Mouse (Mus musculus): ENCODE results near the gene Alb.
A peak's percentile ranks its signal among the peaks of the same experiment; 100 is the strongest.

Alb gene

GRCm38 (mm10) chr5:90490518-90490917 lies 29.8 kb downstream of the Alb start, which contains the start of gene Afp:
Afp (plus strand) TSS chr5:90490737.
- no peak for DNase-seq (ENCODE audit: inconsistent age in 2 of 2, low spot score in 1 of 2)

DNA sequence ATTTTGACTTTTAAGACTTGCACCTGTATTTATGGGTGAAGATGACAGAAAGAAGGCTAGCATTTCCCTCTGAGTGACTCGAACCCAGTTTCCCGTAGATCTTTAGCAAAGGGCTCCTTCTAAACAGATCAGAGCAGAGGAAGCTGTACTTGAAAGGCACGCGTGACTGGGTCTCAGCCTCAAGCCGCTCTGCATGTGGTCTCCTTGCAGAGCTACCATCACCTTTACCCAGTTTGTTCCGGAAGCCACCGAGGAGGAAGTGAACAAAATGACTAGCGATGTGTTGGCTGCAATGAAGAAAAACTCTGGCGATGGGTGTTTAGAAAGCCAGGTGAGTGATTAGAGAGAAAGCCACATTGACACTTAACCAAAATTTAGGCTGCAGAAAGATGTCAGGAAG lies 31.7 kb downstream of the Alb start:
- no peak for DNase-seq (ENCODE audit: inconsistent age in 2 of 2, low spot score in 1 of 2)

- DNase-seq (ENCODE audit: inconsistent age in 2 of 2, low spot score in 1 of 2) = no peak
Observed at GRCm38 (mm10) chr5:90494308-90494707, 33.6 kb downstream of the Alb start.

DNA sequence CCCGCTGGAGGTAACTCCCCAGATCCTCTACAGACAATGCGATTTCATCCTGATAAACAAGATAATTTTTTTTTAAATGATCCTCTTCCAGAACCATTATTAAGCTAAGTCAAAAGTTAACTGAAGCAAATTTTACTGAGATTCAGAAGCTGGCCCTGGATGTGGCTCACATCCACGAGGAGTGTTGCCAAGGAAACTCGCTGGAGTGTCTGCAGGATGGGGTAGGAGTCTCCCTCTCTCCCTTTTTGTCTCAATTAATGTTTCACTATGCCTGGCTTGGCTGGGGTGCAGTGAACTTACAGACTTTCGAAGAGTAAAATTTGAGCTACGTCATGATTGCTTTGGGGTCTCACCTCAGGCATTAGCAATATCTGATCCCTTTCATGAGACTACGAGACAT lies 38.8 kb downstream of the Alb start:
- DNase-seq (ENCODE audit: inconsistent age in 2 of 2, low spot score in 1 of 2) = no peak

- peak; percentile 58 to 90 for DNase-seq (ENCODE audit: inconsistent age in 2 of 2, low spot score in 1 of 2)
Observed at GRCm38 (mm10) chr5:90500714-90501113, 40.0 kb downstream of the Alb start.

DNA sequence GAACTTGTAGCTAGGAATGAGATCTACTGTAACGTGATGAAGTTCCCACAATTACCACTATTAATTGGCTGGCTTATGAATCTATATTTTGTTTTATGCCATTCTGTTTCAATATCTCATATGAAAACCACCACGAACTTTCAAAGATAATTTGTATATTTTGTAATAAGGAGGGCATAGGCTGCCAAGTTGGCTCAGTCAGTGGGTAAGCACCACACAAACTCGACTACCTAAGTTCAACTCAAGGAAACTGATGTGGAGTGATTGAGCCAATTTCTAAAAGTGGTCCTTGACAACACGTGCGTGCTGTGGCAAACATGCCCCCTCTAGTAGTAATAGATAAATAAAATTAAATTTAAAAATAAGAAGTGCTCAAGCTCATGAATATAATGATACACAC lies 41.1 kb downstream of the Alb start:
- no peak for DNase-seq (ENCODE audit: inconsistent age in 2 of 2, low spot score in 1 of 2)

- no peak for DNase-seq (ENCODE audit: inconsistent age in 2 of 2, low spot score in 1 of 2)
Observed at GRCm38 (mm10) chr5:90504742-90505141, 44.0 kb downstream of the Alb start.

GRCm38 (mm10) chr5:90506507-90506906 lies 45.8 kb downstream of the Alb start:
- no peak for DNase-seq (ENCODE audit: inconsistent age in 2 of 2, low spot score in 1 of 2)

GRCm38 (mm10) chr5:90507411-90507949 lies 46.8 kb downstream of the Alb start:
- DNase-seq (ENCODE audit: inconsistent age in 2 of 2, low spot score in 1 of 2) = no peak

DNA sequence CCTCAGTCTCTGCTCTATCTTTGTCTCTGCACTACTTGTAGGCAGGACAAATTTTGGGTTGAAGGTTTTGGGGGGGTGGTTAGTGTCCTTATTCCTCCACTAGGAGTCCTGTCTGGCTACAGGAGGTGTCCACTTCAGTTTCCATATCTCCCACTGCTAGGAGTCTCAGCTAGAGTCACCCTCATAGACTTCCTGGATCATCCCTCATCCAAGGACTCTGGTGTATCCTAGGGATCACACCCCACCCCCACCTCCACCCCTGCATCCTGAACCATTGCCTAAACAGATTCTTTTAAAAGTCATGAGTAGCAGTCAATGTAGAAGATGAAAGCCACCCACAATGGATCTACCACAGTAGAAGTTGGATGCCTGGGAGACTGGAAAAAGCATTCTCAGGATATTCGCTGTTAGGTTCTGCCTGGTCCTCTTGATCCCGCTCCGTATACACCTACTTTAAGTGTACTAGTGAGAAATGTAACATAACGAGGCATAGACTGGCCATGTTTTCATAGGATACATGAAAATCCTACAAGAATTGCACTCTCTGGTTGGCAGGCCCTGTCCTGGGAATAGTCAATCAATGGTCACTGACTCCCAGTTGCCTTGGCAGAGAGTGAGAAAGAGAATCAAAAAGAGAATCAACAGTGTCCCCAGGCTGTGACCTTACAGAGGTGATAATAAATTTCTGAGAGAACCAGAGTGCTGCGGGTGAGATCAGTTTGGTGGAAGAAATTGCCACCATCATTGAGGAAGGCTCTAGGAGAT lies 49.3 kb downstream of the Alb start:
- no peak for DNase-seq (ENCODE audit: inconsistent age in 2 of 2, low spot score in 1 of 2)

DNA sequence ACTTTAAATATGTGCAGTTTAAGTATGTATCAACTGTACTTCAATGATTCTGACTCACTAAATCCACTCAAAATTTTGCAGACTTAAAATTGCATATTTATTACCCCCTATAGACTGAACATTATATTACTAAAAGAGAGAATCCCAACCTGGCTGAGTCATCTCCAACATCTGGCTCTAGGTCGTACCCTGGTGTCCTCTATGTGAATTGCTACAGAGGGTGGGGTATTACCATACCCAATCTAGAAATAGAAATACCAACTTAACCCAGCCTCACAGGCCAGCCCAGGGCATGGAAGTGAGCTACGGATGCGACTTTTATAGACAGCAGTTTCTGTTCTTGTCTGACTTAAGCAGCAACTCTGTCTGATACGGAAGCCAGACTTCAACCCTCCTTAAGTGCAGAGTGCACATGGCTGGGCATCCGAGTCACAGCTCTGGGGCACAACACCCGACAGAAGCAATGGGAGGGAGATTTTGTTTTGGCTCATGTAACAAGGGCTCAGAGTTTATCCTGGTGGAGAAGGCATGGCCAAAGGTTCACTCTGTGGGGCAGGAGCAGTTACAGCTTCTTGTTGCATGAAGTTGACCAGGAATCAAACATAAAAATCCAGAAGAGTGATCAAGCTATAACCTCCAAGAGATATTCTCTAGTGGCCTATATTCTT lies 51.7 kb downstream of the Alb start:
- no peak for DNase-seq (ENCODE audit: inconsistent age in 2 of 2, low spot score in 1 of 2)

- no peak for DNase-seq (ENCODE audit: inconsistent age in 2 of 2, low spot score in 1 of 2)
Observed at GRCm38 (mm10) chr5:90515561-90515960, 54.9 kb downstream of the Alb start.

- DNase-seq (ENCODE audit: inconsistent age in 2 of 2, low spot score in 1 of 2) = no peak
Observed at GRCm38 (mm10) chr5:90518356-90519100, 57.8 kb downstream of the Alb start, which contains the start of gene Afm. Afm (plus strand) TSS chr5:90518932.

Measured in adrenal gland, adult (tissue).